In the genomic region with DNA sequence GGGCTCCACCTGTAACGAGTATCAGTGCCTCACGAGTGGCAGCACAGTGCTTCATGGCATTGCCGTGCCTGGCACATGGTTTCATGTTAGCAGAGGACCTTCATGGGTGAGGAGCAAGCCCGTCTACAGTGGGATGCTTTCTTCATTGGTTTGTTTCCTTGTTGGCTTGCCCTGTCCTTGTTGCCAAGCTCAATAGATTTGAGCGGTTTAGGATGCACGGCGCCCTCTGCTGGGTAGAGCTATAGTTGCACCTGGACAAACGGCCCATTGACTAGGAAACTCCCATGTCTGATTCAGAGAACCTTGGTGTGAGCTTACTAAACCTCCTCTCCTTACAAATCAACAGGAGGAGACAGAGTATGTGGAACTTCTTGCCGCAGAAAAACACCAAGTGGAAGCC, we compare ENCODE assay signal across 8 mouse cellular contexts. TPM values are rescaled to one million over a fixed set of nuclear protein-coding genes. Genes with fewer than 3 reads are reported as not detected.
DNase-seq lines count a peak whose midpoint lies in the region; ATAC-seq and TF ChIP-seq lines count a peak whose summit lies in the region.

No protein-coding gene starts in this region.

- peak; percentile 87 for DNase-seq in forebrain, embryonic 11.5 days (ENCODE audit: low spot score)
- DNase-seq in T-cell, adult 2 months (ENCODE audit: low spot score) = peak; percentile 65
- DNase-seq in cerebellum, postnatal 36 days = peak; percentile 72 to 78
- peak; percentile 84 for DNase-seq in heart, embryonic 10.5 days (ENCODE audit: low spot score)
- peak; percentile 77 to 80 for DNase-seq in left cerebral cortex, adult 18-20 months (ENCODE audit: low spot score in 2 of 2)
- peak; percentile 86 for DNase-seq in stomach, postnatal 0 days (ENCODE audit: low spot score)

- H3K9ac ChIP-seq in forebrain, embryonic 11.5 days (ENCODE audit: low read length) = no peak overlapping the region
- no peak overlapping the region for H3K9ac ChIP-seq in forebrain, embryonic 13.5 days
- H3K9ac ChIP-seq in stomach, postnatal 0 days (ENCODE audit: low read length) = no peak overlapping the region

- no peak for ATAC-seq in forebrain, embryonic 11.5 days (replicated peaks; ENCODE audit: low FRiP score)
- no peak for ATAC-seq in forebrain, embryonic 13.5 days
- peak; percentile 51; the same call in 1 of the 2 replicates for ATAC-seq in monocyte, adult 5-6 weeks (replicated peaks; ENCODE audit: insufficient number of reproducible peaks, low FRiP score, low TSS enrichment, poor library complexity, severe bottlenecking)
- ATAC-seq in stomach, postnatal 0 days (ENCODE audit: low FRiP score, low TSS enrichment) = no peak

- H3K27me3 ChIP-seq in forebrain, embryonic 11.5 days (ENCODE audit: control insufficient read depth, insufficient read depth, low read length) = no peaks in the 10 kb centered on the region
- no peaks in the 10 kb centered on the region for H3K27me3 ChIP-seq in forebrain, embryonic 13.5 days
- H3K27me3 ChIP-seq in heart, embryonic 10.5 days (ENCODE audit: insufficient read depth, poor library complexity, severe bottlenecking) = no peaks in the 10 kb centered on the region
- H3K27me3 ChIP-seq in stomach, postnatal 0 days (ENCODE audit: control insufficient read depth, insufficient read depth, low read length) = no peaks in the 10 kb centered on the region

- H3K27ac ChIP-seq in forebrain, embryonic 11.5 days (ENCODE audit: low read depth, low read length) = no peak overlapping the region
- no peak overlapping the region for H3K27ac ChIP-seq in forebrain, embryonic 13.5 days
- no peak overlapping the region for H3K27ac ChIP-seq in heart, embryonic 10.5 days
- H3K27ac ChIP-seq in stomach, postnatal 0 days (replicated peaks) = no peak overlapping the region

- H3K4me1 ChIP-seq in forebrain, embryonic 11.5 days (replicated peaks; ENCODE audit: control insufficient read depth, insufficient read depth, low read length) = peaks cover 5% of the 10 kb centered on the region; the same call in 1 of the 2 replicates
- H3K4me1 ChIP-seq in forebrain, embryonic 13.5 days = peaks cover 9% of the 10 kb centered on the region
- peaks cover 9% of the 10 kb centered on the region for H3K4me1 ChIP-seq in heart, embryonic 10.5 days
- no peaks in the 10 kb centered on the region for H3K4me1 ChIP-seq in stomach, postnatal 0 days (replicated peaks; ENCODE audit: control insufficient read depth, insufficient read depth)

- H3K9me3 ChIP-seq in forebrain, embryonic 11.5 days (ENCODE audit: control insufficient read depth, low read length) = no peaks in the 10 kb centered on the region
- H3K9me3 ChIP-seq in forebrain, embryonic 13.5 days (replicated peaks) = no peaks in the 10 kb centered on the region
- H3K9me3 ChIP-seq in heart, embryonic 10.5 days = no peaks in the 10 kb centered on the region
- H3K9me3 ChIP-seq in stomach, postnatal 0 days (ENCODE audit: control insufficient read depth, low read length) = no peaks in the 10 kb centered on the region

- 24% methylated on average over 9 of the region's 9 CpGs for WGBS in forebrain, embryonic 11.5 days
- WGBS in forebrain, embryonic 13.5 days = 29% methylated on average over 9 of the region's 9 CpGs
- WGBS in heart, embryonic 10.5 days = 28% methylated on average over 9 of the region's 9 CpGs
- WGBS in stomach, postnatal 0 days = 28% methylated on average over 9 of the region's 9 CpGs

- peak; percentile 95 for TF ChIP-seq CTCF in stomach, postnatal 0 days (IDR thresholded peaks at IDR 0.05; ENCODE audit: low read depth)

- peaks cover 3% of the 10 kb centered on the region; the same call in 1 of the 2 replicates for H3K36me3 ChIP-seq in forebrain, embryonic 11.5 days (ENCODE audit: control insufficient read depth, insufficient read depth, low read length)
- H3K36me3 ChIP-seq in forebrain, embryonic 13.5 days (ENCODE audit: poor library complexity, severe bottlenecking) = peaks cover 54% of the 10 kb centered on the region
- peaks cover 54% of the 10 kb centered on the region for H3K36me3 ChIP-seq in heart, embryonic 10.5 days
- peaks cover 23% of the 10 kb centered on the region; the same call in 1 of the 2 replicates for H3K36me3 ChIP-seq in stomach, postnatal 0 days (ENCODE audit: control insufficient read depth, insufficient read depth, low read length)

- H3K4me3 ChIP-seq in forebrain, embryonic 11.5 days (ENCODE audit: low read depth, low read length) = no peak overlapping the region
- H3K4me3 ChIP-seq in forebrain, embryonic 13.5 days = no peak overlapping the region
- no peak overlapping the region for H3K4me3 ChIP-seq in heart, embryonic 10.5 days
- H3K4me3 ChIP-seq in stomach, postnatal 0 days (ENCODE audit: low read depth, low read length) = no peak overlapping the region

- H3K4me2 ChIP-seq in forebrain, embryonic 11.5 days (ENCODE audit: low read depth, low read length, severe bottlenecking) = no peak overlapping the region
- H3K4me2 ChIP-seq in forebrain, embryonic 13.5 days = no peak overlapping the region
- no peak overlapping the region for H3K4me2 ChIP-seq in stomach, postnatal 0 days (replicated peaks; ENCODE audit: low read depth)

- TF ChIP-seq EP300 in stomach, postnatal 0 days (optimal IDR thresholded peaks at IDR 0.05) = no peak

RNA-seq across cellular contexts. Expression of a gene that starts 4.4 kb away (rescaled TPM):
- 40.0 and 40.8 TPM in 2 replicates for polyA plus RNA-seq in forebrain, embryonic 11.5 days (2014; fragmentation: Nextera tagmentation; extraction: Ambion mirVana)
- polyA plus RNA-seq in forebrain, embryonic 13.5 days (2015; fragmentation: Nextera tagmentation; extraction: Ambion mirVana) = 40.3 and 40.4 TPM in 2 replicates
- 37.5 and 39.6 TPM in 2 replicates for polyA plus RNA-seq in heart, embryonic 10.5 days (2016; fragmentation: Nextera tagmentation; extraction: Ambion mirVana)
- total RNA-seq in left cerebral cortex, adult 18-20 months (2021) = 10 to 100 TPM; 45.9 to 46.8 TPM
- 9.7 to 19.3 TPM (median 12.1 TPM) in 3 replicates for total RNA-seq in monocyte, adult 5-6 weeks (2017)
- 14.7 and 15.5 TPM in 2 replicates for polyA plus RNA-seq in stomach, postnatal 0 days (2015; fragmentation: Nextera tagmentation; extraction: Ambion mirVana)

RNA-seq across cellular contexts. Expression of a gene that starts 4.4 kb away (rescaled TPM):
- 33.8 and 34.6 TPM in 2 replicates for polyA plus RNA-seq in forebrain, embryonic 11.5 days (2014; fragmentation: Nextera tagmentation; extraction: Ambion mirVana)
- polyA plus RNA-seq in forebrain, embryonic 13.5 days (2015; fragmentation: Nextera tagmentation; extraction: Ambion mirVana) = 31.6 and 35.1 TPM in 2 replicates
- 23.5 and 27.3 TPM in 2 replicates for polyA plus RNA-seq in heart, embryonic 10.5 days (2016; fragmentation: Nextera tagmentation; extraction: Ambion mirVana)
- total RNA-seq in left cerebral cortex, adult 18-20 months (2021) = 10 to 100 TPM; 41.3 to 43.8 TPM
- total RNA-seq in monocyte, adult 5-6 weeks (2017) = 13.0 to 26.2 TPM (median 21.2 TPM) in 3 replicates
- polyA plus RNA-seq in stomach, postnatal 0 days (2015; fragmentation: Nextera tagmentation; extraction: Ambion mirVana) = 9.6 and 9.9 TPM in 2 replicates

RNA-seq across cellular contexts. Expression of a gene that starts 38.4 kb away (rescaled TPM):
- polyA plus RNA-seq in forebrain, embryonic 11.5 days (2014; fragmentation: Nextera tagmentation; extraction: Ambion mirVana) = not detected in 2 replicates
- 0.97 TPM in 1 of 2 replicates, not detected in the other for polyA plus RNA-seq in forebrain, embryonic 13.5 days (2015; fragmentation: Nextera tagmentation; extraction: Ambion mirVana)
- polyA plus RNA-seq in heart, embryonic 10.5 days (2016; fragmentation: Nextera tagmentation; extraction: Ambion mirVana) = 49.3 and 117 TPM in 2 replicates
- total RNA-seq in left cerebral cortex, adult 18-20 months (2021) = 1 to 10 TPM; 1.0 to 1.6 TPM
- not detected in 3 replicates for total RNA-seq in monocyte, adult 5-6 weeks (2017)
- 0.42 and 0.50 TPM in 2 replicates for polyA plus RNA-seq in stomach, postnatal 0 days (2015; fragmentation: Nextera tagmentation; extraction: Ambion mirVana)

RNA-seq across cellular contexts. Expression of a gene that starts 46.2 kb away (rescaled TPM):
- 237 and 244 TPM in 2 replicates for polyA plus RNA-seq in forebrain, embryonic 11.5 days (2014; fragmentation: Nextera tagmentation; extraction: Ambion mirVana)
- 167 and 170 TPM in 2 replicates for polyA plus RNA-seq in forebrain, embryonic 13.5 days (2015; fragmentation: Nextera tagmentation; extraction: Ambion mirVana)
- 120 and 144 TPM in 2 replicates for polyA plus RNA-seq in heart, embryonic 10.5 days (2016; fragmentation: Nextera tagmentation; extraction: Ambion mirVana)
- 10 to 100 TPM; 50.1 to 59.3 TPM for total RNA-seq in left cerebral cortex, adult 18-20 months (2021)
- 14.2 to 20.1 TPM (median 16.1 TPM) in 3 replicates for total RNA-seq in monocyte, adult 5-6 weeks (2017)
- 65.8 and 69.3 TPM in 2 replicates for polyA plus RNA-seq in stomach, postnatal 0 days (2015; fragmentation: Nextera tagmentation; extraction: Ambion mirVana)

Comparison
In these comparisons a context has a peak if more than half of its experiments do, and no peak if none do; other contexts are left out.
1. RNA of a gene that starts 38.4 kb away (polyA plus RNA-seq): 49.3 to 117 TPM in heart, embryonic 10.5 days; 0.42 to 0.50 TPM in stomach, postnatal 0 days, 0.97 TPM in forebrain, embryonic 13.5 days and not detected in forebrain, embryonic 11.5 days; every median in the first group is over 10 times any median in the second.
2. Peak in every context shown above with its lines, with median percentiles within 50 percentile points of each other: DNase-seq.